Mouse (Mus musculus): ENCODE data around the gene Jph2. TPM values are rescaled to one million over a fixed set of nuclear protein-coding genes. Genes with fewer than 3 reads are reported as not detected.
A peak's percentile ranks its signal among the peaks of the same experiment; 100 is the strongest.

Gene Jph2
- polyA plus RNA-seq, 1 experiment from 2014 or later, result 0.31 TPM

DNA sequence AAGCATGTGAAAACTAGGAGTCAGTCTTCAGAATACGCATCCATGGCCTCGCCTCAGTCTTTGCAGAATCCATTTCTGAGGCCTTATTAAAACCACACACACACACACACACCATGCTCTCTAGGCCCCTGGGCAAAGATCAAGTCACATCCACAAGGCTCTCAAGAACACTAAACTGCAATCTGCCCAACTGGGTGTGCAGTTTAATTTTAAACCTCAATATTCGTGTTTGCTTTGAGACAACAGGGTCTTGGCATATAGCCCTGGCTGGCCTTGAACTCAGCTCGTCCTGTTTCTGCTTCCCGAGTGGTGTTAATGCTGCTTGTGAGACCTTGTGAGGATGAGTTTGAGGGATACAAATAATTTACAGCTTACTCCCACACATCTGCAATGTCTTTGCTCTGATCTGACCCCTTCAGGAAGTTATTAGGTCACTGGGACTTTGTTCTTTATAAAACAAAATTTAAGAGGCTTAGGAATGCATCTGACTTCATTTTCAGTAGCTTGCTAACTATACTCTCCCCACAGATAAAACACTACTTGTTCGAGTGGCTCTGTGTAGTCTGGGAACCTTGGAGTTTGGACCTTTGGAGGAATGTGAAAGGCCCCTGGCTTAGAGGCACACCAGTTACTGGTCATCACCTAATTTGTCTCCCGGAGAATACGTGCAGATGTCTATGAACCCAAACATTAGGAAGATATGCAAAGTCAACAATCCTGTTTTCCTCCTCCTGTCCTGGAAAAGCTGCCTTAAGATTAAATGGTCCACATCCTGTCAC is 6.4 kb upstream of the Jph2 start:
- no peak overlapping the region for H3K4me2 ChIP-seq (replicated peaks)
- ATAC-seq, result no peak

DNA sequence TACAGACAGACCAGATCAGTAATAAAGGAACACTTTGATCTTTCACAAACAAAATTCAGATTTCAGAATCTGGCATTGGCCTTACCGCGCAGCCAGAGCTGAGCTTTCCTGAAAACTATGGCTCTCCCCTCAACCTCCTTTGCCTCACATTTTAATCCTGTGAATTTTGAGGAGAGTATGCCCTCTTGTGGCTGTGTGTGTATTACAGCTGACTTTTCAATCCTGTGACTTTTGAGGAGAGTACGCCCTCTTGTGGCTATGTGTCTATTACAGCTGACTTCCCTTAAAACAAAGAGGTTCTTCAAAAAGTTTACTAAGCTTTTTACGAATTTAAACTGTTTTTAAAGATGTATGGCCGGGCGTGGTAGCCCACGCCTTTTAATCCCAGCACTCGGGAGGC is 3.4 kb upstream of the Jph2 start:
- Histone ChIP-seq H3K9me3 (no peaks in the 10 kb centered on the region), H3K9ac (replicated peaks) (no peak overlapping the region), H3K27me3 (0 out of 2 replicates have a peak, but pooled peaks cover 3% of the 10 kb centered on the region), H3K4me2 (replicated peaks) (no peak overlapping the region), H3K36me3 (peaks cover 18% of the 10 kb centered on the region), H3K27ac (no peak overlapping the region), H3K4me1 (replicated peaks) (peaks cover 7% of the 10 kb centered on the region; the same call in 1 of the 2 replicates), H3K4me3 (replicated peaks) (no peak overlapping the region)
- 0 out of 2 replicates have a peak, but pooled peaks have one; percentile 17 for ATAC-seq
- WGBS, result 14% methylated on average over 8 of the region's 8 CpGs

More for the DNA sequence above, 6.4 kb upstream of the Jph2 start:
- H3K27ac ChIP-seq, result no peak overlapping the region
- no peak overlapping the region for H3K4me3 ChIP-seq (replicated peaks)
- no peak overlapping the region for H3K9ac ChIP-seq (replicated peaks)
- H3K4me1 ChIP-seq (replicated peaks), result no peaks in the 10 kb centered on the region
- H3K27me3 ChIP-seq, result no peaks in the 10 kb centered on the region
- peaks cover 41% of the 10 kb centered on the region for H3K36me3 ChIP-seq
- 90% methylated on average over 8 of the region's 8 CpGs for WGBS
- no peaks in the 10 kb centered on the region for H3K9me3 ChIP-seq

DNA sequence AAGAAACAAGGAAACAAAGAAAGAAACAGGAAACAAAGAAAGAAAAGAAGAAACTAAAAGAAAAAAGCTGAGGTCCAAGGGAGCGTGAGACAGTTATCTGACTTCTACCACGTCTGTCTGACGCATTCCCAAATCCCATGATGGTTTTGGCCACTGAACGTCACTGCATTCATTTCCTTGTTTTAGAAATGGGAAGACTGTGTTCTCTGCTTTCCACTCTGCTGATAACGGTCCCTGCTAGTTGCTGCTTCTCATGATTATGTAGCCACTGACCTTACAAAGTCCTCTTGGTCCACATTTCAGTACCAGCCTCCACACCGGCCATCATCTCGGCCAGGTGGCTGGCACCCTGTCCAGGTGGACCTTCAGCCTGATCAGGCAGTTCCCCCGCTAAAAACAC is 1.4 kb upstream of the Jph2 start:
- peaks cover 7% of the 10 kb centered on the region; the same call in 1 of the 2 replicates for H3K4me1 ChIP-seq (replicated peaks)
- no peak overlapping the region for H3K9ac ChIP-seq (replicated peaks)
- H3K27ac ChIP-seq, result no peak overlapping the region
- WGBS, result 75% methylated on average over 8 of the region's 8 CpGs
- ATAC-seq, result no peak
- no peaks in the 10 kb centered on the region for H3K9me3 ChIP-seq
- H3K27me3 ChIP-seq, result 0 out of 2 replicates have a peak, but pooled peaks cover 3% of the 10 kb centered on the region
- H3K36me3 ChIP-seq, result 0 out of 2 replicates have a peak, but pooled peaks cover 4% of the 10 kb centered on the region
- no peak overlapping the region for H3K4me2 ChIP-seq (replicated peaks)
- H3K4me3 ChIP-seq (replicated peaks), result no peak overlapping the region

DNA sequence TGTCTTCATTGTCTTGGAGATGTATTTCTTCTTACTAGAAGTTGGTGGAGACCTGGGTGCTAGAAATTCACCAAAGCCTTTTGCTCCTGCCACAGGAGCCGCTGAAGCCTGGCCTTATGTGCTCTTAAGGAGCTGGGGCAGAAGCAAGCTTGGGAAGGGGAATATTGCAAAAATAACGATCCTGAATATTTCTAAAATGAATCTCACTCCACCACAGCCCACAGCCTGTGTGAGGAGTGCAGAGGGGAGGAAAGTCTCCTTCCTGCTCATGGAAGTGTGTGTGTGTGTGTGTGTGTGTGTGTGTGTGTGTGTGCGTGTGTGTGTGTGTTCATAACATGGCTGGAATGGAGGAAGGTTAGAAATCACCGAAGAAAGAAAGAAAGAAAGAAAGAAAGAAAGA is 977 bp upstream of the Jph2 start:
- no peak overlapping the region for H3K4me2 ChIP-seq (replicated peaks)
- no peak for ATAC-seq
- H3K27ac ChIP-seq, result no peak overlapping the region
- H3K4me1 ChIP-seq (replicated peaks), result peaks cover 7% of the 10 kb centered on the region; the same call in 1 of the 2 replicates
- no peaks in the 10 kb centered on the region for H3K9me3 ChIP-seq
- H3K9ac ChIP-seq (replicated peaks), result no peak overlapping the region
- WGBS, result 87% methylated on average over 4 of the region's 4 CpGs
- H3K36me3 ChIP-seq, result no peaks in the 10 kb centered on the region
- H3K27me3 ChIP-seq, result 0 out of 2 replicates have a peak, but pooled peaks cover 3% of the 10 kb centered on the region
- H3K4me3 ChIP-seq (replicated peaks), result no peak overlapping the region

DNA sequence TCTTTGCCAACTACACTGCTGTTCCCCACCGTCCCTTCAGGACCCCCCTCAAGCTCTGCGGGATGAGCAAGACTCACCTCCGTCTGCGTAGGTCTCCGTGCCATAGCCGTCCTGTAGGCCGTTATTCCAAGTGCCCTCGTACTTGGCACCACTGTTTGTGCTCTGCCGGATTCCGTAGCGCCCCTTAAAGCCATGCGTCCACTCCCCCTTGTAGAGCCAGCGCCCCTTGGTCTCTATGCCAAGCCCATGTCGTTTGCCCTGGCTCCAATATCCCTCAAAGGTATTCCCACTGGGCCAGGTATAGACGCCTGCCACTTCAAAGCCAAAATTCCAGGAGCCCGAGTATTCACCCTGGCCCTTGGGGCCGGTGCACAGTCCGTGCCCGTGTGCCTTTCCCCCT is 722 bp downstream of the Jph2 start:
- H3K9ac ChIP-seq (replicated peaks), result no peak overlapping the region

DNA sequence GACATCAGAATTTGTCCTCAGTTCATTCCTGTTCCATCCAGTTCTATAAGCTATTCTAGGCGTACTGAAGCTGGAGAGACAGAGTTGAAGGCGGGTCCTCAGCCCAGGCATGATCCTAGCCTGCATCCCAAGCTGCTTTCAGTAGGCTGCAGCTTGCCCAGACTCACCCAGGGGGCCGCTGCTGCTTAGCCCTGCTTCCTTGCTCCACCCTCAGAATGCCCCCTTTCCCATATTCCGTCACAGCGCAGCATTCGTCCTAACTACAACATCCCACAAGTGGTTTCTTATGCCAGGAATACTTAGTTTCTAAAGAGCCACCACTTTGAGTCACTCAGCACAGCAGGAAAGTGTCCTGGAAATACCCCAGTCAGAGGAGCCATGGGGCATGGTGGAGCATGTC is 2.8 kb downstream of the Jph2 start:
- H3K9me3 ChIP-seq, result no peaks in the 10 kb centered on the region
- no peak overlapping the region for H3K9ac ChIP-seq (replicated peaks)
- H3K4me2 ChIP-seq (replicated peaks), result no peak overlapping the region
- no peak for ATAC-seq
- no peaks in the 10 kb centered on the region for H3K36me3 ChIP-seq
- WGBS, result 76% methylated on average over 6 of the region's 6 CpGs
- H3K27me3 ChIP-seq, result 0 out of 2 replicates have a peak, but pooled peaks cover 3% of the 10 kb centered on the region
- H3K4me1 ChIP-seq (replicated peaks), result peaks cover 7% of the 10 kb centered on the region; the same call in 1 of the 2 replicates
- H3K27ac ChIP-seq, result no peak overlapping the region
- no peak overlapping the region for H3K4me3 ChIP-seq (replicated peaks)

More for the DNA sequence above, 722 bp downstream of the Jph2 start:
- 94% methylated on average over 19 of the region's 19 CpGs for WGBS
- Histone ChIP-seq H3K4me3 (replicated peaks) (no peak overlapping the region), H3K36me3 (no peaks in the 10 kb centered on the region), H3K9me3 (no peaks in the 10 kb centered on the region), H3K27me3 (0 out of 2 replicates have a peak, but pooled peaks cover 3% of the 10 kb centered on the region), H3K4me2 (replicated peaks) (no peak overlapping the region), H3K27ac (no peak overlapping the region), H3K4me1 (replicated peaks) (peaks cover 7% of the 10 kb centered on the region; the same call in 1 of the 2 replicates)
- no peak for ATAC-seq

DNA sequence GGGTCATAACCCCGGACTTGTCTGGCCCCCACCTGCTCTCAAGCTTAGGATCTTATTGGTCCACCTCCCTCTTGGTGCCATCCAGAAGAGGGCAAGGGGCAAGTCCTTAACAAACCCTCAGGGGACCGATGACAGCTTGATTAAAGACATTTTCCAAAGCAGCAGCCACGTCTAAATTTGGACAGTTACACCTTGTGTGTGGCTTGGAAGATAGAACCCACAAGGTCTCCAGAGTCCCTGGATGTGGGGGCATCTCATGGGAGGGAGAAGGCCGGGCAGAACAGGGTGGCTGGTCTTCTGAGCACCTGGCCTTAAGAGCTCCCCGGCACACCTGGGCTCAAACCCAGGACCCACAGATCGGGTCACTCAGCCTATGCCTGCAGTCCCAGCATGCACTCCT is 3.8 kb downstream of the Jph2 start:
- 0 out of 2 replicates have a peak, but pooled peaks cover 3% of the 10 kb centered on the region for H3K27me3 ChIP-seq
- no peak overlapping the region for H3K9ac ChIP-seq (replicated peaks)
- H3K4me3 ChIP-seq (replicated peaks), result no peak overlapping the region
- ATAC-seq, result no peak
- H3K36me3 ChIP-seq, result no peaks in the 10 kb centered on the region
- peaks cover 5% of the 10 kb centered on the region for H3K9me3 ChIP-seq
- no peak overlapping the region for H3K4me2 ChIP-seq (replicated peaks)
- WGBS, result 78% methylated on average over 6 of the region's 6 CpGs
- H3K4me1 ChIP-seq (replicated peaks), result peaks cover 7% of the 10 kb centered on the region; the same call in 1 of the 2 replicates
- H3K27ac ChIP-seq, result no peak overlapping the region

DNA sequence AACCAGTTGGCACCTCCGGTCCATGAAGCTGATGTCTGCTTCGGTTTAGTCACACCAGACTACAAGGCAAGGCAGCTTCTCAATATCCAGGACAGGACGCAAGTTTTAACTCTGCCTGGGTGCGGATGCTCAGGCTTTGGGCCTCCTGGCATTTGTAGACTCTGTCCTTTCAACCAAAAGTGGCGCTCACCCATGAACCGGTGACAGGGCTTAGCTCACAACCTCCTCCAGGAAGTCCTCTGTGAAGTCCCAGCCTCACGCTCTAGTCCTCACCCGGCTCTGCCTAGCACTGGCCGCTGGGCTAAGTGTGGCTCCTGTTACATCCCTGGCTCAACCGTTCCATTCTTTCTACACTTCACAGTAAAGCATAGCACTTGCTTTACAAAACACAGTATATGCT is 4.6 kb downstream of the Jph2 start:
- no peak overlapping the region for H3K4me2 ChIP-seq (replicated peaks)
- ATAC-seq, result no peak
- H3K36me3 ChIP-seq, result no peaks in the 10 kb centered on the region
- no peak overlapping the region for H3K9ac ChIP-seq (replicated peaks)
- H3K9me3 ChIP-seq, result peaks cover 7% of the 10 kb centered on the region
- no peak overlapping the region for H3K4me3 ChIP-seq (replicated peaks)
- H3K4me1 ChIP-seq (replicated peaks), result peaks cover 7% of the 10 kb centered on the region; the same call in 1 of the 2 replicates
- H3K27ac ChIP-seq, result no peak overlapping the region
- WGBS, result 92% methylated on average over 10 of the region's 10 CpGs
- 0 out of 2 replicates have a peak, but pooled peaks cover 3% of the 10 kb centered on the region for H3K27me3 ChIP-seq

DNA sequence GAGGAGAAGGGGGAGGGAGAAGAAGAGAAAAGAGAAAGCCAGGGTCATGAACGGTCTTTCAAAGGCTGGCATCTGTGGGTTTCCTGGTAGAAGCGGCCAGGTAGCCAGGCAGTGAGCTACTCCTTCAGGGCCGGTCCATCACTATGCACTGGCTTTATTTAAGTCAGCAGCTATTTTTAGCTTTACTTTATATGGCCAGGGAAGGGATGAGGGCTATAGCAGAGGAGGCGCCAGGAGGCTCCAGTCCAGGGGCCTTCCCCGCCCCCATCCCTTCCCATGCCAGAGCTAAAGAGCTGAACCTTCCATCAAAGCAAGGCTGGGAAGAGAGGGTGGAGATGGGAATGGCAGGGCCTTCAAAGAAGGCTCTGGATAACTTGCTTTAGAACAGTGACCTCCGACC is 5.4 kb downstream of the Jph2 start:
- Histone ChIP-seq H3K9me3 (peaks cover 7% of the 10 kb centered on the region), H3K27ac (no peak overlapping the region), H3K4me2 (replicated peaks) (no peak overlapping the region), H3K27me3 (no peaks in the 10 kb centered on the region), H3K4me3 (replicated peaks) (no peak overlapping the region), H3K4me1 (replicated peaks) (no peaks in the 10 kb centered on the region), H3K9ac (replicated peaks) (no peak overlapping the region), H3K36me3 (no peaks in the 10 kb centered on the region)
- ATAC-seq, result no peak
- WGBS, result 86% methylated on average over 6 of the region's 6 CpGs

DNA sequence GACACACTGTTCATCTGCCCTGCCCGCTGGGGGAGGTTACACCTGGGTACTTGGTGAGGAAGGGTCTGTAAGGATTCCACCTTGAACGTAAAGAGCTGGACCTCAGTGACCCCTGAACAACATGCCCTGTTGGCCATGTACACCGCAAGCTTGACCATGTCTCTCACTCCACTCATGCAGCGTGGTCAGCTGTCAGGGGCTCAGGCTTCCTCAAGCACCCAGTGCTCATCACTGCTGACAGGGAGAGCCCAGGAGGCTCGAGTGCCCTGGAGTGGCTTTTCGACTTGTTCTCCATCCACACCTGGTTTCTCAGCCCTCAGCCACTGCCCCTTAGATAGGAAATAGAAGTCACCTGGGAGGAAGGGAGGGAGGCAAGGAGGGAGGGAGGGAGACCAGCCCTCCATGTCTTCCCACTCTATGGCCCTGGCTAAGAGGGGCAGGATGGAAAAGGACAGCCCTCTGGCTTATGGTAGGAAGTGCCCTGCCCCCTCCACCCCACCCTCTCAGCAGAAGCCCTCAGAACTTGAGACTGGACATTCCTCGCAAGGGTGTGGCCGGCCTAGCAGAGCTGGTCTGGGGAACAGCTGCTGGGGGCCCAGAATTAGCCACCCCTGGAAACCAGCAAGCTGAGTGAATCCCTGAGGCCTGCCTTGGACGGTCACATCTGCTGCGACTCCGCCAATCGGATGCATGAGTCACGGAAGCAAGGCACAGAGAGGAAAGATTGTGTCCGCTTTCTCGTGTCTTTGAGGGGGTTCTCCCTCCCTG is 11.2 kb downstream of the Jph2 start:
- Histone ChIP-seq H3K4me2 (replicated peaks) (no peak overlapping the region), H3K27ac (no peak overlapping the region), H3K4me3 (replicated peaks) (no peak overlapping the region), H3K9ac (replicated peaks) (no peak overlapping the region), H3K9me3 (peaks cover 7% of the 10 kb centered on the region), H3K27me3 (no peaks in the 10 kb centered on the region), H3K4me1 (replicated peaks) (no peaks in the 10 kb centered on the region), H3K36me3 (no peaks in the 10 kb centered on the region)
- 84% methylated on average over 15 of the region's 15 CpGs for WGBS
- no peak for ATAC-seq

DNA sequence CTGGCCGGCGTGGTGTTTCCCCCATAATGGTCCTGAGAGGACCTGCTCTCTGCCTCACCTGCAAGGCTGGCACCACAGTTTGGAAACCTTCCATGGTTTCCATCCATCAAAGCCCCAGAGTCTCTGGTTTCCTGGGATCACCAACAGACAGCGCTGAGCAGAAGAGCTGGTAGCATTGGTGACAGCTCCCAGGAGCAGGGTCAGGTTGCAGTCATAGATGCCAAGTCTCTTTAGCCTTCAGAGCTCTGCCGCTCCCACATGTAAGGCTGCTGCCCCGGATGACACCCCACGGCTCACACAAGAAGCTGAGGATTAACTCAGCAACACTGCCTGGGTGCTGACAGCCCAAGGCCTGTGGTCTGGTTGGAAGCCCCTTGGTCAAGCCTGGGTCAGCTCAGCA is 12.7 kb downstream of the Jph2 start:
- Histone ChIP-seq H3K27me3 (no peaks in the 10 kb centered on the region), H3K4me1 (replicated peaks) (no peaks in the 10 kb centered on the region), H3K9ac (replicated peaks) (no peak overlapping the region), H3K4me3 (replicated peaks) (no peak overlapping the region), H3K9me3 (peaks cover 7% of the 10 kb centered on the region), H3K36me3 (no peaks in the 10 kb centered on the region), H3K27ac (no peak overlapping the region), H3K4me2 (replicated peaks) (no peak overlapping the region)
- WGBS, result 87% methylated on average over 6 of the region's 6 CpGs
- ATAC-seq, result no peak

DNA sequence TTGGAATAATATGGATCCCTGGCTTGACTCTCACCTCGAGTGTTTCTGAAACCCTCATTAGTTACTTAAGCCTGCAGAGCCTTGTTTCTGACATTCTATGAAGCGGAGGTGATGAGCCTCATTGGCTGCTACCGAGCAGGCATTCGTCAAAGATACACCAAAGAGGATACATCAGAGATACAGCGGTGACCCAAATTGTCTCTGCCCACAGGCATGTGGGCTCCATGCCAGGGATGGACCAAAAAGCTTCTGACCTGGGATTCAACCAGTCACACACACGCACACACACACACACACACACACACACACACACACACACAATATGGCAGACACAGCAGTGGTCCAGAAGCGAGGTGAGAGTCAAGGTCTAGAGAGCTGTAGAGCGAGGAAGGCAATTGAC is 16.5 kb downstream of the Jph2 start:
- Histone ChIP-seq H3K4me1 (replicated peaks) (no peaks in the 10 kb centered on the region), H3K4me3 (replicated peaks) (no peak overlapping the region), H3K9ac (replicated peaks) (no peak overlapping the region), H3K27ac (no peak overlapping the region), H3K4me2 (replicated peaks) (no peak overlapping the region), H3K9me3 (no peaks in the 10 kb centered on the region), H3K36me3 (no peaks in the 10 kb centered on the region), H3K27me3 (peaks cover 11% of the 10 kb centered on the region)
- WGBS, result 86% methylated on average over 8 of the region's 8 CpGs
- no peak for ATAC-seq
